Mouse (Mus musculus) kidney, adult 2 months (tissue): ENCODE measurements at regions not wholly inside any gene's neighbourhood (a gene's known extent, or its start where the extent isn't known, plus 50 kb on each side); places are given as distances from the start of the nearest gene placed in this dataset.

Source experiments
- CTCF ChIP-seq: fragments of 200-500 bp; conservative IDR thresholded peaks from 2 replicates; pipeline ENCODE4 v1.5.1; 2011; ENCODE audit warnings: low read depth, mild to moderate bottlenecking, control low read depth, low read length, moderate library complexity, mixed read lengths; ENCODE audit not compliant: insufficient read depth, insufficient read length
- POLR2A ChIP-seq: fragments of 200-500 bp; IDR thresholded peaks from one replicate; pipeline ENCODE4 v1.6.1; 2011; ENCODE audit warnings: low read depth, low read length, control low read depth

DNA sequence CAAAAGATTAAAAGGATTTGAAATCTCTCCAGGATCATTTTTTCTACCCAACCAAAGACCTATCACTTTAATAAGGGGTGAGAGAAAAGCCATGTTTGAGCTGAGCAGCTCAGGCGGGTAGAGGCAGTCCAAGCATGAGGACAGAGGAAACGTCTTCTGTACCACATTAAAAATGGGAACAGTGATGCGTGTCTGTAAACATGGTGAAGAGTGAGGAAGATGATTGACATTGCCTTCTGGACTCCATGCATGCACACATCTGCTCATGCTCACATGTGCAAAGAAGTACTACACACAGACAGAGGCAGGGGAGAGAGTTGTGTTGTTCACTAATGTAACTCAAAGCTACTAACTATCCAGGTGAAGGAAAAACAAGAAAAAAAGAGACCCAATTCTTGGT lies 243.4 kb upstream of the Htr2a start:
- TF ChIP-seq CTCF (no peak), POLR2A (no peak)
